Mouse (Mus musculus) neural tube, embryonic 14.5 days (tissue): ENCODE measurements at regions not wholly inside any gene's neighbourhood (a gene's known extent, or its start where the extent isn't known, plus 50 kb on each side); places are given as distances from the start of the nearest gene placed in this dataset.

Source experiments
- ATAC-seq: fragments of 200-750 bp; cut with Nextera tagmentation; 2 replicates; pipeline ENCODE4 v1.8.0; 2017; ENCODE audit warnings: low read depth, mild to moderate bottlenecking, moderate TSS enrichment, moderate library complexity
- H3K27ac ChIP-seq: fragments of 300-500 bp; sonication (generic); 2 replicates; pipeline ENCODE4 v1.5.1; 2014; ENCODE audit warnings: low read depth, mild to moderate bottlenecking, control low read depth, low read length, moderate library complexity, mixed read lengths
- H3K27me3 ChIP-seq: fragments of 300-500 bp; sonication (generic); 2 replicates; pipeline ENCODE4 v1.6.1; 2014; ENCODE audit warnings: low read length; ENCODE audit not compliant: control insufficient read depth, insufficient read depth
- H3K36me3 ChIP-seq: fragments of 300-500 bp; sonication (generic); 2 replicates; pipeline ENCODE4 v1.6.1; 2014; ENCODE audit warnings: low read length, mixed read lengths; ENCODE audit not compliant: control insufficient read depth, insufficient read depth
- H3K4me1 ChIP-seq: fragments of 300-500 bp; sonication (generic); 2 replicates; pipeline ENCODE4 v1.6.1; 2014; ENCODE audit warnings: low read length; ENCODE audit not compliant: control insufficient read depth, insufficient read depth
- H3K4me2 ChIP-seq: fragments of 300-500 bp; sonication (generic); 2 replicates; pipeline ENCODE4 v1.6.1; 2014; ENCODE audit warnings: mild to moderate bottlenecking, low read depth, low read length, control low read depth
- H3K4me3 ChIP-seq: fragments of 300-500 bp; sonication (generic); 2 replicates; pipeline ENCODE4 v1.5.1; 2014; ENCODE audit warnings: low read depth, low read length, control low read depth, mixed read lengths
- H3K9ac ChIP-seq: fragments of 300-500 bp; sonication (generic); replicated peaks from 2 replicates; pipeline ENCODE4 v1.6.1; 2014; ENCODE audit warnings: low read depth, mild to moderate bottlenecking, control low read depth, low read length, mixed read lengths
- H3K9me3 ChIP-seq: fragments of 300-500 bp; sonication (generic); 2 replicates; pipeline ENCODE4 v1.6.1; 2016; ENCODE audit warnings: low read length; ENCODE audit not compliant: control insufficient read depth
- WGBS: fragments of 180-500 bp; shearing (Covaris S2); extraction: QIAGEN DNeasy Blood & Tissue Kit; methylation state at CpG from one replicate; pipeline ENCODE4 v1.1.7; 2014; 5-methylcytosine and 5-hydroxymethylcytosine counted together

DNA sequence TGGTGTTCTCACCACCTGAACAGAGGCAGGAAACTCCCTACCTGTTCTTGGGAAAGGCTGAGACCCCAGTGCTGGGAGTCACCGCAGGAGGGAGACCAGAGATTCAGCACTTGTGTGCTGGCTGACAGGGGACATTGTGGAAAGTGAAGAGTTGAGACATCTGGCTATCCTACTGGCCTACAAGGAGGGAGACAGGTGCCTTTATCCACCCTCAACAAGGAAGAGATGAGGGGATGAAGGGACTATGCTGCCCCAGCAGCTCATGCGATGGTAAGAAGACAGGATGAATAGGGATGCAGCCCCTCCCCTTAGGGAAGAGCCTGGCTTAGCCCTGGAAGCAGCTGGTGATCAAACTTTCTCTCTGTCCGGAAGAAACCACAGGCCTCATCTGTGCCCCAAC is 127.5 kb downstream of the Gas1 start:
- 66% methylated on average over 3 of the region's 3 CpGs for WGBS
- no peak overlapping the region for H3K27ac ChIP-seq
- no peak overlapping the region for H3K9ac ChIP-seq
- H3K9me3 ChIP-seq: no peaks in the 10 kb centered on the region
- no peak overlapping the region for H3K4me2 ChIP-seq
- H3K27me3 ChIP-seq: no peaks in the 10 kb centered on the region
- ATAC-seq: no peak
- no peak overlapping the region for H3K4me3 ChIP-seq
- H3K36me3 ChIP-seq: no peaks in the 10 kb centered on the region
- H3K4me1 ChIP-seq: no peaks in the 10 kb centered on the region

GRCm38 (mm10) chr13:60047791-60048730 is 129.1 kb downstream of the Gas1 start:
- Histone ChIP-seq H3K36me3 (no peaks in the 10 kb centered on the region), H3K9me3 (no peaks in the 10 kb centered on the region), H3K27me3 (no peaks in the 10 kb centered on the region), H3K4me1 (no peaks in the 10 kb centered on the region), H3K9ac (no peak overlapping the region), H3K4me3 (no peak overlapping the region), H3K4me2 (no peak overlapping the region), H3K27ac (no peak overlapping the region)
- no peak for ATAC-seq
- 75% methylated on average over 9 of the region's 9 CpGs for WGBS

DNA sequence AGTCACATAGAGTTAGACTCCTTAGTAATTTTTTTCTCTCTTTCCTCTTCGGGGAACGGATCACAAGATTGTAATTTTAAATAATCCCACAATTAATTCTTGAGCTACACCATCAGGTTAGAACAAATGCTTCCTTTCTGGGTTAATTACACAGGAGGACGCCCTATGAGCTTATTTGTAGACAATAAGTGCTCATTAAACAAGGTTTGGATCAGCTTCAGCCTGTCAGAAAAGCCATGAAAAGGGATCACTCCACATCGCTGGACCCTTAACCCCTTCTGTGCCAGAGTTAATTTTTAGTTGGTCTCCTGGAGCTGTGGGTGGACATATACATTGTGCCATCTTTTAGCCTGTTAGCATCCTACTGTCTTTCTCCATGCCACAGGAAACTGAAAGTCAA is 131.4 kb downstream of the Gas1 start:
- WGBS: 35% methylated on average over 4 of the region's 4 CpGs
- Histone ChIP-seq H3K4me3 (no peak overlapping the region), H3K36me3 (no peaks in the 10 kb centered on the region), H3K4me2 (no peak overlapping the region), H3K9ac (no peak overlapping the region), H3K27me3 (no peaks in the 10 kb centered on the region), H3K27ac (no peak overlapping the region), H3K9me3 (no peaks in the 10 kb centered on the region), H3K4me1 (no peaks in the 10 kb centered on the region)
- ATAC-seq: no peak

- H3K27ac ChIP-seq: no peak overlapping the region
- no peaks in the 10 kb centered on the region for H3K4me1 ChIP-seq
- H3K9me3 ChIP-seq: no peaks in the 10 kb centered on the region
- H3K36me3 ChIP-seq: no peaks in the 10 kb centered on the region
- H3K4me3 ChIP-seq: no peak overlapping the region
- H3K9ac ChIP-seq: no peak overlapping the region
- no peaks in the 10 kb centered on the region for H3K27me3 ChIP-seq
- H3K4me2 ChIP-seq: no peak overlapping the region
- WGBS: 35% methylated on average over 6 of the region's 6 CpGs
- ATAC-seq: no peak; the same call in 1 of the 2 replicates
Observed at GRCm38 (mm10) chr13:60044876-60045275, 132.3 kb downstream of the Gas1 start.

- no peaks in the 10 kb centered on the region for H3K4me1 ChIP-seq
- no peak for ATAC-seq
- no peak overlapping the region for H3K4me2 ChIP-seq
- no peaks in the 10 kb centered on the region for H3K9me3 ChIP-seq
- no peak overlapping the region for H3K9ac ChIP-seq
- H3K36me3 ChIP-seq: no peaks in the 10 kb centered on the region
- no peaks in the 10 kb centered on the region for H3K27me3 ChIP-seq
- 88% methylated on average over 2 of the region's 2 CpGs for WGBS
- no peak overlapping the region for H3K4me3 ChIP-seq
- H3K27ac ChIP-seq: no peak overlapping the region
Observed at GRCm38 (mm10) chr13:60042443-60042842, 134.7 kb downstream of the Gas1 start.

DNA sequence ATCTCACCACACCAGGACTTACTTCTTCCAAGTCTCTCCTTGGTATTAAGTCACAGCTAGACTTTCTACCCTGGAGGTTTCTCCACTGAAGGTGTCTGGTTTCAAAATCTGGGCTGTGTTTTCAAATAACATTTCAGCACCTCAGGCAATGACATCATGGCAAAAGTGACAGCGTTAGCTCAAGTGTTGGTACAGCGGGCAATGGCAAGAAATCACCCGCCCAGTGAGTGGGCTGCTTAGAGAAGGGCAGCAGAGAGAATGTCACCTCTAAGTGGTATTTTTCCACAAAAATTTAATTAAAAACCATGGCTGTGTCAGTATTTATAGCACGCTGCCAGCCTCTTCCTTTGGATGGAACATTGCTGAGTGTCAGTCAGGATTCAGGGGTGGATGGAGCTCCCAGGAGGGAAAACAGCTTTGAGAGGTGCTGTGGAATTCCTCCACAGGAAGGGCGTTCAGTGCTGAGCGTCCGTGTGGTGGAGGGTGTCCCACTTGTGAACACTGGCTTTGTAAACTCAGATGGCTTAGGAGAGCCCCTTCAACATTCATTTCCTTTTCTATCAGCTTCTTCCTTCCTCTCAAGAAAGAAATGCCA is 141.5 kb downstream of the Gas1 start:
- no peaks in the 10 kb centered on the region for H3K27me3 ChIP-seq
- 94% methylated on average over 7 of the region's 7 CpGs for WGBS
- H3K9ac ChIP-seq: no peak overlapping the region
- H3K27ac ChIP-seq: no peak overlapping the region
- H3K36me3 ChIP-seq: no peaks in the 10 kb centered on the region
- no peaks in the 10 kb centered on the region for H3K4me1 ChIP-seq
- ATAC-seq: no peak
- H3K4me2 ChIP-seq: no peak overlapping the region
- H3K4me3 ChIP-seq: no peak overlapping the region
- H3K9me3 ChIP-seq: no peaks in the 10 kb centered on the region

GRCm38 (mm10) chr13:60033116-60033515 is 144.0 kb downstream of the Gas1 start:
- no peaks in the 10 kb centered on the region for H3K4me1 ChIP-seq
- no peak overlapping the region for H3K4me2 ChIP-seq
- H3K4me3 ChIP-seq: no peak overlapping the region
- 89% methylated on average over 2 of the region's 2 CpGs for WGBS
- H3K27me3 ChIP-seq: no peaks in the 10 kb centered on the region
- no peak for ATAC-seq
- H3K36me3 ChIP-seq: no peaks in the 10 kb centered on the region
- no peaks in the 10 kb centered on the region for H3K9me3 ChIP-seq
- H3K27ac ChIP-seq: no peak overlapping the region
- H3K9ac ChIP-seq: no peak overlapping the region

- Histone ChIP-seq H3K4me1 (no peaks in the 10 kb centered on the region), H3K4me2 (no peak overlapping the region), H3K9ac (no peak overlapping the region), H3K4me3 (no peak overlapping the region), H3K27me3 (no peaks in the 10 kb centered on the region), H3K27ac (no peak overlapping the region), H3K9me3 (no peaks in the 10 kb centered on the region), H3K36me3 (no peaks in the 10 kb centered on the region)
- ATAC-seq: no peak
- WGBS: 92% methylated on average over 5 of the region's 5 CpGs
Observed at GRCm38 (mm10) chr13:60032586-60032985, 144.6 kb downstream of the Gas1 start.

- no peaks in the 10 kb centered on the region for H3K4me1 ChIP-seq
- H3K9me3 ChIP-seq: no peaks in the 10 kb centered on the region
- no peaks in the 10 kb centered on the region for H3K27me3 ChIP-seq
- H3K27ac ChIP-seq: no peak overlapping the region
- 75% methylated on average over 9 of the region's 9 CpGs for WGBS
- no peak for ATAC-seq
- H3K4me2 ChIP-seq: no peak overlapping the region
- H3K9ac ChIP-seq: no peak overlapping the region
- H3K4me3 ChIP-seq: no peak overlapping the region
- H3K36me3 ChIP-seq: no peaks in the 10 kb centered on the region
Observed at GRCm38 (mm10) chr13:60029591-60029990, 147.6 kb downstream of the Gas1 start.
